Mouse (Mus musculus) liver, embryonic 11.5 days (tissue): ENCODE data around the gene Hjurp. TPM values are rescaled to one million over a fixed set of nuclear protein-coding genes. Genes with fewer than 3 reads are reported as not detected.
A peak's percentile ranks its signal among the peaks of the same experiment; 100 is the strongest.

Experiments used
- ATAC-seq: fragments of 200-750 bp; cut with Nextera tagmentation; replicated peaks from 2 replicates; pipeline ENCODE4 v1.8.0; 2017; ENCODE audit warnings: moderate number of reproducible peaks, mild to moderate bottlenecking, moderate TSS enrichment, moderate library complexity; ENCODE audit not compliant: low FRiP score
- DNase-seq: peaks from one replicate; pipeline ENCODE4 v3.0.0-alpha.2; 2017; ENCODE audit warnings: low spot score
- H3K27ac ChIP-seq: fragments of 300-500 bp; sonication (generic); 2 replicates; pipeline ENCODE4 v1.5.1; 2014; ENCODE audit warnings: mild to moderate bottlenecking, low read depth, low read length, control low read depth
- H3K27me3 ChIP-seq: fragments of 300-500 bp; sonication (generic); replicated peaks from 2 replicates; pipeline ENCODE4 v1.6.1; 2014; ENCODE audit warnings: low read length, mixed read lengths; ENCODE audit not compliant: control insufficient read depth, insufficient read depth
- H3K36me3 ChIP-seq: fragments of 300-500 bp; sonication (generic); 2 replicates; pipeline ENCODE4 v1.6.1; 2014; ENCODE audit warnings: mild to moderate bottlenecking, low read length, moderate library complexity, mixed read lengths; ENCODE audit not compliant: control insufficient read depth, insufficient read depth
- H3K4me1 ChIP-seq: fragments of 300-500 bp; sonication (generic); replicated peaks from 2 replicates; pipeline ENCODE4 v1.6.1; 2014; ENCODE audit warnings: low read length, mixed read lengths; ENCODE audit not compliant: control insufficient read depth, insufficient read depth
- H3K4me2 ChIP-seq: fragments of 300-500 bp; sonication (generic); 2 replicates; pipeline ENCODE4 v1.6.1; 2014; ENCODE audit warnings: mild to moderate bottlenecking, control low read depth, moderate library complexity
- H3K4me3 ChIP-seq: fragments of 300-500 bp; sonication (generic); 2 replicates; pipeline ENCODE4 v1.5.1; 2014; ENCODE audit warnings: low read depth, low read length, control low read depth
- H3K9ac ChIP-seq: fragments of 300-500 bp; sonication (generic); 2 replicates; pipeline ENCODE4 v1.6.1; 2014; ENCODE audit warnings: low read depth, low read length, control low read depth
- H3K9me3 ChIP-seq: fragments of 300-500 bp; sonication (generic); 2 replicates; pipeline ENCODE4 v1.6.1; 2016; ENCODE audit warnings: low read length, inconsistent platforms, mixed read lengths; ENCODE audit not compliant: control insufficient read depth
- WGBS: fragments of 180-500 bp; shearing (Covaris S2); extraction: QIAGEN DNeasy Blood & Tissue Kit; methylation state at CpG from one replicate; pipeline ENCODE4 v1.1.7; 2014; 5-methylcytosine and 5-hydroxymethylcytosine counted together
- polyA plus RNA-seq: library from polyadenylated mRNA; unstranded; fragments of >200 nt; fragmentation: Nextera tagmentation; extraction: Ambion mirVana; gene quantifications from 2 replicates; pipeline ENCODE4 v1.2.1, GENCODE M21; 2014

Gene Hjurp
- polyA plus RNA-seq, 1 experiment from 2014 or later = 168 TPM

GRCm38 (mm10) chr1:88286136-88286845 lies 8.9 kb upstream of the Hjurp start:
- H3K9ac ChIP-seq = no peak overlapping the region
- H3K4me3 ChIP-seq = no peak overlapping the region
- DNase-seq (no peak), ATAC-seq (no peak)
- no peaks in the 10 kb centered on the region for H3K27me3 ChIP-seq
- 75% methylated on average over 15 of the region's 15 CpGs for WGBS
- H3K4me1 ChIP-seq = no peaks in the 10 kb centered on the region
- H3K36me3 ChIP-seq = no peaks in the 10 kb centered on the region
- no peak overlapping the region for H3K27ac ChIP-seq
- no peak overlapping the region for H3K4me2 ChIP-seq
- peaks cover 69% of the 10 kb centered on the region for H3K9me3 ChIP-seq

GRCm38 (mm10) chr1:88285652-88286051 lies 8.2 kb upstream of the Hjurp start:
- peaks cover 68% of the 10 kb centered on the region for H3K9me3 ChIP-seq
- 64% methylated on average over 5 of the region's 5 CpGs for WGBS
- no peaks in the 10 kb centered on the region for H3K4me1 ChIP-seq
- no peak overlapping the region for H3K4me2 ChIP-seq
- H3K36me3 ChIP-seq = no peaks in the 10 kb centered on the region
- no peaks in the 10 kb centered on the region for H3K27me3 ChIP-seq
- no peak for ATAC-seq
- H3K9ac ChIP-seq = no peak overlapping the region
- no peak overlapping the region for H3K27ac ChIP-seq
- DNase-seq = no peak
- no peak overlapping the region for H3K4me3 ChIP-seq

- ATAC-seq (peak; percentile 16; the same call in 1 of the 2 replicates), DNase-seq (no peak)
- no peak overlapping the region for H3K9ac ChIP-seq
- no peak overlapping the region for H3K4me3 ChIP-seq
- H3K4me2 ChIP-seq = no peak overlapping the region
- H3K9me3 ChIP-seq = peaks cover 61% of the 10 kb centered on the region
- no peak overlapping the region for H3K27ac ChIP-seq
- no peaks in the 10 kb centered on the region for H3K36me3 ChIP-seq
- 60% methylated on average over 7 of the region's 7 CpGs for WGBS
- no peaks in the 10 kb centered on the region for H3K27me3 ChIP-seq
- H3K4me1 ChIP-seq = no peaks in the 10 kb centered on the region
Measured at GRCm38 (mm10) chr1:88284946-88285320, 7.5 kb upstream of the Hjurp start.

GRCm38 (mm10) chr1:88284228-88284945 lies 7.0 kb upstream of the Hjurp start:
- DNase-seq (no peak), ATAC-seq (peak; percentile 27)
- Histone ChIP-seq H3K36me3 (no peaks in the 10 kb centered on the region), H3K4me3 (no peak overlapping the region), H3K27ac (no peak overlapping the region), H3K9ac (no peak overlapping the region), H3K9me3 (peaks cover 60% of the 10 kb centered on the region), H3K4me1 (no peaks in the 10 kb centered on the region), H3K4me2 (no peak overlapping the region), H3K27me3 (no peaks in the 10 kb centered on the region)
- 57% methylated on average over 10 of the region's 10 CpGs for WGBS

- Histone ChIP-seq H3K27ac (no peak overlapping the region), H3K4me2 (no peak overlapping the region), H3K27me3 (no peaks in the 10 kb centered on the region), H3K36me3 (no peaks in the 10 kb centered on the region), H3K9ac (no peak overlapping the region), H3K4me3 (no peak overlapping the region), H3K9me3 (peaks cover 58% of the 10 kb centered on the region), H3K4me1 (no peaks in the 10 kb centered on the region)
- no peak for DNase-seq
- ATAC-seq = no peak
- WGBS = 73% methylated on average over 15 of the region's 15 CpGs
Measured at GRCm38 (mm10) chr1:88283376-88284227, 6.2 kb upstream of the Hjurp start.

- H3K9ac ChIP-seq = no peak overlapping the region
Measured at GRCm38 (mm10) chr1:88282301-88282700, 4.9 kb upstream of the Hjurp start.

GRCm38 (mm10) chr1:88280006-88280690 lies 2.7 kb upstream of the Hjurp start:
- no peak overlapping the region for H3K27ac ChIP-seq
- no peak for DNase-seq
- no peak overlapping the region for H3K4me3 ChIP-seq
- 72% methylated on average over 15 of the region's 15 CpGs for WGBS
- H3K9me3 ChIP-seq = peaks cover 36% of the 10 kb centered on the region
- no peak overlapping the region for H3K4me2 ChIP-seq
- H3K9ac ChIP-seq = no peak overlapping the region
- peaks cover 9% of the 10 kb centered on the region for H3K36me3 ChIP-seq
- no peaks in the 10 kb centered on the region for H3K27me3 ChIP-seq
- peaks cover 13% of the 10 kb centered on the region for H3K4me1 ChIP-seq
- ATAC-seq = no peak

More at GRCm38 (mm10) chr1:88282301-88282700, 4.9 kb upstream of the Hjurp start:
- ATAC-seq (no peak), DNase-seq (no peak)
- Histone ChIP-seq H3K4me3 (no peak overlapping the region), H3K9me3 (peaks cover 50% of the 10 kb centered on the region), H3K4me1 (no peaks in the 10 kb centered on the region), H3K27ac (no peak overlapping the region), H3K36me3 (no peaks in the 10 kb centered on the region), H3K27me3 (no peaks in the 10 kb centered on the region), H3K4me2 (no peak overlapping the region)
- whole genome bisulfite sequencing = 59% methylated on average over 3 of the region's 3 CpGs
